Mouse (Mus musculus): Measurements from ENCODE around the gene Atl1. TPM values are rescaled to one million over a fixed set of nuclear protein-coding genes. Genes with fewer than 3 reads are reported as not detected.
A peak's percentile ranks its signal among the peaks of the same experiment; 100 is the strongest.

Gene Atl1
- polyA plus RNA-seq, 1 experiment from 2014 or later: 3.5 TPM

DNA sequence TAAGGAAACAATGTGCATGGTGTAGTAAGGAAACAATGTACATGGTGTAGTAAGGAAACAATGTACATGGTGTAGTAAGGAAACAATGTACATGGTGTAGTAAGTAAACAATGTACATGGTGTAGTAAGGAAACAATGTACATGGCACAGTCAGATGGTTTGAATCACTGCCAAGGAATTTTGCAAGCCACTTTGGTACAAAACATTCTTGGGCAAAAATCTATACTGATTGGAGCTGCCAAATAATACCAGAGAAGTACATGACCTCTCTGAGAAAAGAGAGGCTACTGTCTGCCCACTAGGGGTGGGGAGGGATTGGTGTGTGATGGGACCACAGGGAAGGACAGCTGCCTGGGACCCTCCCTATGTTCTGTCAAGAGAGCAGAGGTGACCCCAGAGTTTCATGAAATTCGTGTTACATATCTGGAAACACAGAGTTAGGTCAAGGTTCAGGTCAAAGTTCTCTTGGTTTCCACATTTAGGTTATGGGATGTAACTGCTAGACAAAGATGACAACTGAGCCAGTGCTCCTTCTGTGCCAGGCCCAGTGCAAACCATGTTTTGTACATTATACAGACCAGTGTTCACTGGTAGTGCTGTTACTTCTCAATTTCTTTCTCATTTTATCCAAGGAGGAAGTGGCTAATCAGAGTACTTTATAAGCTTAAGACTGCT, 49.4 kb downstream of the Atl1 start:
- Histone ChIP-seq H3K4me3 (replicated peaks; ENCODE audit: low read depth, low read length) (no peak overlapping the region), H3K9ac (ENCODE audit: low read depth, low read length) (no peak overlapping the region), H3K27ac (no peak overlapping the region), H3K36me3 (ENCODE audit: insufficient read depth, low read length) (no peaks in the 10 kb centered on the region), H3K27me3 (ENCODE audit: insufficient read depth, low read length) (no peaks in the 10 kb centered on the region), H3K9me3 (replicated peaks; ENCODE audit: low read length) (no peaks in the 10 kb centered on the region), H3K4me2 (ENCODE audit: low read length) (no peak overlapping the region), H3K4me1 (replicated peaks; ENCODE audit: insufficient read depth, low read length) (no peaks in the 10 kb centered on the region)
- no peak for ATAC-seq (replicated peaks; ENCODE audit: low FRiP score, low read depth)
- DNase-seq (ENCODE audit: low spot score): no peak
- 59% methylated on average over 1 of the region's 1 CpGs for WGBS
- no peak for TF ChIP-seq CTCF (IDR thresholded peaks at IDR 0.05; ENCODE audit: low read depth)

DNA sequence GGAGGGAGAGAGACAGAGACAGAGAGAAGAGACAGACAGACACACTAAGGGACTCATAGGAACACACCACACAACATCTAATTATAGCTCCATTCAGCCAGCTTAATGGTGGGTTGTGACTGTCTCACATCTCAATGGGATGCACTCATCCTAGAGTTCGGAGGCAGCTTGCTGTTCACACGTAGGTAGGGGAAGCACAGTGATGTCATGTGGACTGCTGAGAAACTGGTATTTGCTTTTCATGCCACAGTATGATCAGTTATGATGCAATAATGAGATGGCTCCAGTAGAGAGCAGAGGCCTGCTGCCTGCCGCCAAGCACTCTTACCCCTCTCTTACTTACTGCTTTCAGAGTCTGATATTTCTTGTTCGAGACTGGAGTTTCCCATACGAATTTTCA, 53.4 kb downstream of the Atl1 start:
- Histone ChIP-seq H3K27ac (no peak overlapping the region), H3K4me3 (replicated peaks; ENCODE audit: low read depth, low read length) (no peak overlapping the region), H3K36me3 (ENCODE audit: insufficient read depth, low read length) (no peaks in the 10 kb centered on the region), H3K27me3 (ENCODE audit: insufficient read depth, low read length) (no peaks in the 10 kb centered on the region), H3K9ac (ENCODE audit: low read depth, low read length) (no peak overlapping the region), H3K9me3 (replicated peaks; ENCODE audit: low read length) (no peaks in the 10 kb centered on the region), H3K4me2 (ENCODE audit: low read length) (no peak overlapping the region), H3K4me1 (replicated peaks; ENCODE audit: insufficient read depth, low read length) (no peaks in the 10 kb centered on the region)
- no peak for DNase-seq (ENCODE audit: low spot score)
- no peak for TF ChIP-seq CTCF (IDR thresholded peaks at IDR 0.05; ENCODE audit: low read depth)
- WGBS: 95% methylated on average over 5 of the region's 5 CpGs
- ATAC-seq (replicated peaks; ENCODE audit: low FRiP score, low read depth): no peak

DNA sequence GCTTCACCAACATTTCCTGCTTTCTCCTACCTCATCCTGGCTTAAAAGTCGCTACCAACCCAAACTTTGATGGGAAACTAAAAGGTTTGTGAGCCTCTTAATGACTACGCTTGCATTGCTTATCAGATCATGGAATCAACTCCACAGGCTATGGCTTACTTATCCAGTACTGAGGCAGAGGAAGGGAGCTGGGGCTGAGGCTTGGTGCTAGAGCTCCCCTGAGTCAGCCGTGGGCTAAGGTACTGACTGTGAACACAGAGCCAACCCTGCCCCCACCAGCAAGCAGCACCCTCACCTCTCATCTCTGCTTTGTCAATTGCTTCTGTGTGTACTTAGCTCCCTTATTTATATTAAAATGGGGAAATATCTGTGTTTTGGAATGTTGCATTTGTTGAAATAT, 55.1 kb downstream of the Atl1 start:
- Histone ChIP-seq H3K4me3 (replicated peaks; ENCODE audit: low read depth, low read length) (no peak overlapping the region), H3K27me3 (ENCODE audit: insufficient read depth, low read length) (no peaks in the 10 kb centered on the region), H3K4me1 (replicated peaks; ENCODE audit: insufficient read depth, low read length) (no peaks in the 10 kb centered on the region), H3K36me3 (ENCODE audit: insufficient read depth, low read length) (no peaks in the 10 kb centered on the region), H3K27ac (no peak overlapping the region), H3K9me3 (replicated peaks; ENCODE audit: low read length) (no peaks in the 10 kb centered on the region), H3K4me2 (ENCODE audit: low read length) (no peak overlapping the region), H3K9ac (ENCODE audit: low read depth, low read length) (no peak overlapping the region)
- ATAC-seq (replicated peaks; ENCODE audit: low FRiP score, low read depth) (no peak), DNase-seq (ENCODE audit: low spot score) (no peak)
- 56% methylated on average over 3 of the region's 3 CpGs for WGBS
- no peak for TF ChIP-seq CTCF (IDR thresholded peaks at IDR 0.05; ENCODE audit: low read depth)

DNA sequence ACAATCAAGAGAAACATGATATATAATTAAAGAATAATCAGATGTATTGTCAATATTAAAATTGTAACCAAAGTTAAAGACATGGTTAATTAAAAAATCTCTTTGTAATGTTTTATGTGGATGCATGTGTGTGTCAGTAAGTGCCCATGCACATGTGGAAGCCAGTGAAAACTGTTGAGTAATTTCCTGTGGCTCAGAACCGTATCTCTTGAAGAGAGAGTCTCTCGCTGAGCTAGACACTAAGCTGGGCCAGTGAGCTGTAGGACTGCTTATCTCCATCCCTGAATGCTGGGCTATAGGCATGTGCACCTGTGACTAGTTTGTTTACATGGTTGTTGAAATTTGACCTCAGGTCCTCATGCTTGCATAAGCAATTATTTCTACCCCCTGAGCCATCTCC, 65.0 kb downstream of the Atl1 start:
- WGBS: 85% methylated on average over 2 of the region's 2 CpGs
- no peak for ATAC-seq (replicated peaks; ENCODE audit: low FRiP score, low read depth)

DNA sequence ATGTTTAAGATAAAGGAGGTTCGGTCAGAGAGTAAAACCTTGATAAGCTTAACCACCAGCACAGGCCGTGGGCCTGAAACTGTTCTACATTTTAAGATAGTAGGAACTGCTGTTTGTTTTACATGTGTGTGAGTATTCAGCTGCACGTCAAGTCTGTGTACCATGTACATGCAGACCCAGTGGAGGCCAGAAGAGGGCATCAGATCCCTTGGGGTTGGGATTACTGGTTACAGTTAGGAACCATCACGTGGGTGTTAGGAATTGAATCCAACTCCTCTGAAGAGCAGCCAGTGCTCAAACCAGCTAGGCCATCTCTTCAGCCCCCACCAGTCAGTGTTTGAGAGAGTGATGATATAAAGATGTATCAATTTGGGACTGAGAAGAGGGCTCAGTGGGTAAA, 70.1 kb downstream of the Atl1 start:
- Histone ChIP-seq H3K4me2 (ENCODE audit: low read length) (no peak overlapping the region), H3K9ac (ENCODE audit: low read depth, low read length) (no peak overlapping the region), H3K27ac (no peak overlapping the region), H3K4me1 (replicated peaks; ENCODE audit: insufficient read depth, low read length) (no peaks in the 10 kb centered on the region), H3K27me3 (ENCODE audit: insufficient read depth, low read length) (no peaks in the 10 kb centered on the region), H3K4me3 (replicated peaks; ENCODE audit: low read depth, low read length) (no peak overlapping the region), H3K36me3 (ENCODE audit: insufficient read depth, low read length) (peaks cover 30% of the 10 kb centered on the region), H3K9me3 (replicated peaks; ENCODE audit: low read length) (no peaks in the 10 kb centered on the region)
- DNase-seq (ENCODE audit: low spot score) (peak; percentile 66), ATAC-seq (replicated peaks; ENCODE audit: low FRiP score, low read depth) (no peak)
- peak; percentile 85 for TF ChIP-seq CTCF (IDR thresholded peaks at IDR 0.05; ENCODE audit: low read depth)
- WGBS: 58% methylated on average over 4 of the region's 4 CpGs

More for the DNA sequence above, 65.0 kb downstream of the Atl1 start:
- Histone ChIP-seq H3K36me3 (ENCODE audit: insufficient read depth, low read length) (peaks cover 3% of the 10 kb centered on the region; the same call in 1 of the 2 replicates), H3K9ac (ENCODE audit: low read depth, low read length) (no peak overlapping the region), H3K27me3 (ENCODE audit: insufficient read depth, low read length) (no peaks in the 10 kb centered on the region), H3K4me1 (replicated peaks; ENCODE audit: insufficient read depth, low read length) (no peaks in the 10 kb centered on the region), H3K27ac (no peak overlapping the region), H3K4me2 (ENCODE audit: low read length) (no peak overlapping the region), H3K4me3 (replicated peaks; ENCODE audit: low read depth, low read length) (no peak overlapping the region), H3K9me3 (replicated peaks; ENCODE audit: low read length) (no peaks in the 10 kb centered on the region)
- DNase-seq (ENCODE audit: low spot score): no peak
- TF ChIP-seq CTCF (IDR thresholded peaks at IDR 0.05; ENCODE audit: low read depth): no peak

DNA sequence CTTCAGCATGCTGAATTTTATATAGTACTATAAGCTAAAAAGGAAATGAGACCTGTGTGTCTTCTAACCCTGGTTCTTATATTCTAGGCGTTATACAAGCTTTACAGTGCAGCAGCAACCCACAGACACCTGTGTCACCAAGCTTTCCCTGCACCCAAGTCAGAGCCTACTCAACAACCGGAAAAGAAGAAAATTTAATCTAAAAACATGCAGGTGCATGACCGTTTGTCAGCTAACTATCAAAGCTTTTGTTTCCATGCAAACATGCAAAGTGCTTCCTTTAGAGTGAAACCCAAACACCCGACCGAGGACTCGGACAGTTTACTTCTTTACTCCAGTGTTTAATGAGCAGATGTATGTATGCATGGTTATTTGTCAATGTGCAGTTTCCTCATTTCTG, 70.7 kb downstream of the Atl1 start:
- no peak for DNase-seq (ENCODE audit: low spot score)

DNA sequence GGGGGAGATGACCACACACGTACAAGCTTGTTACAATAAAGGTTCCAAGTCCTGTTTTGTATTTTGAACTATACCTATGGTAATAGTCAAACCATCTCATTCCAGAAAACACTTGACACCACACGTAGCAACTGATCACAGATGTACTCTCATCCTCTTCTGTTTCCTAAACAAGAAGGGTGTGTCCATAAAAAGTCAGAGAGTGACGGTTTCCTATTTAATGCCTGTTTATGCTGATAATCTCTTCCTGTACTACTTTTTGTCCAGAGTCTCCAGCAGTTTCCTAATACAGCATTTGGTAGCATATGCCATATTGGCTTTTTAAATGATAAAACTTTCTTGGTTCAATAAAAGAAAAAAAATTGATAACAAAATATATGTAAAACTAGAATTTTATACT, 73.2 kb downstream of the Atl1 start:
- ATAC-seq (replicated peaks; ENCODE audit: low FRiP score, low read depth) (no peak), DNase-seq (ENCODE audit: low spot score) (no peak)
- H3K27me3 ChIP-seq (ENCODE audit: insufficient read depth, low read length): no peaks in the 10 kb centered on the region
- peaks cover 44% of the 10 kb centered on the region for H3K36me3 ChIP-seq (ENCODE audit: insufficient read depth, low read length)
- WGBS: 67% methylated on average over 3 of the region's 3 CpGs
- no peaks in the 10 kb centered on the region for H3K9me3 ChIP-seq (replicated peaks; ENCODE audit: low read length)
- H3K4me1 ChIP-seq (replicated peaks; ENCODE audit: insufficient read depth, low read length): no peaks in the 10 kb centered on the region
- TF ChIP-seq CTCF (IDR thresholded peaks at IDR 0.05; ENCODE audit: low read depth): no peak
- no peak overlapping the region for H3K27ac ChIP-seq
- H3K9ac ChIP-seq (ENCODE audit: low read depth, low read length): no peak overlapping the region
- no peak overlapping the region for H3K4me3 ChIP-seq (replicated peaks; ENCODE audit: low read depth, low read length)
- H3K4me2 ChIP-seq (ENCODE audit: low read length): no peak overlapping the region

More for the DNA sequence above, 70.7 kb downstream of the Atl1 start:
- Histone ChIP-seq H3K36me3 (ENCODE audit: insufficient read depth, low read length) (peaks cover 31% of the 10 kb centered on the region), H3K4me3 (replicated peaks; ENCODE audit: low read depth, low read length) (no peak overlapping the region), H3K4me2 (ENCODE audit: low read length) (no peak overlapping the region), H3K27ac (no peak overlapping the region), H3K9ac (ENCODE audit: low read depth, low read length) (no peak overlapping the region), H3K9me3 (replicated peaks; ENCODE audit: low read length) (no peaks in the 10 kb centered on the region), H3K27me3 (ENCODE audit: insufficient read depth, low read length) (no peaks in the 10 kb centered on the region), H3K4me1 (replicated peaks; ENCODE audit: insufficient read depth, low read length) (no peaks in the 10 kb centered on the region)
- WGBS: 87% methylated on average over 6 of the region's 6 CpGs
- no peak for ATAC-seq (replicated peaks; ENCODE audit: low FRiP score, low read depth)
- TF ChIP-seq CTCF (IDR thresholded peaks at IDR 0.05; ENCODE audit: low read depth): no peak
